Mouse (Mus musculus) hindlimb bud, embryonic 11.5 days (tissue): ENCODE data around the gene Gm8020.
"Not testable (repeated sequence)": the region's sequence is repeated elsewhere in the genome, so short reads cannot be mapped to it uniquely, and the experiment has no call there.

ENCODE experiments used
- DNase-seq: peaks from one replicate; pipeline ENCODE4 v3.0.0-alpha.2; 2012; ENCODE audit warnings: low read depth, low spot score; ENCODE audit errors: extremely low spot score

Gm8020 gene

DNA sequence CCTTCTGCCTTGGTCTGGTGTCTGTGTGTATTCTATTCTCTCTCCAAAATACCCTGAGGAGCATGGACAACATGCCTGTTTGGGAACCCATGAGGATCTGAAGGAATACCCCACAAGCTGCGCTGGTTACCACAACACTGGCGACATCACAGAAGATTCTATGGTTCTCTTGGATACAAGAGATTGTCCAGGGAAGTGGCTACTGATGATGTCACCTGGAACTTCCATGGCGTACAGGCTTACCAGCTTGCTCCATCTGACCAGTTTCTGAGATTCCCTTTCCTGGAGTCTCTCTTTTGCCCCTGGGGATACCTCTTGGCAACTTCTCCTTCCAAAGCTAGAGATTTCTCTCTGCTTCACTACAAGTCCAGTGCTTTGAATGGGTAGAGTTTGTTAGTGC lies at the start of gene Gm8020:
Gene Gm8020, minus strand, starts transcription at position 101 of the 400 bp plus-strand sequence.
- DNase-seq = not testable (repeated sequence)

DNA sequence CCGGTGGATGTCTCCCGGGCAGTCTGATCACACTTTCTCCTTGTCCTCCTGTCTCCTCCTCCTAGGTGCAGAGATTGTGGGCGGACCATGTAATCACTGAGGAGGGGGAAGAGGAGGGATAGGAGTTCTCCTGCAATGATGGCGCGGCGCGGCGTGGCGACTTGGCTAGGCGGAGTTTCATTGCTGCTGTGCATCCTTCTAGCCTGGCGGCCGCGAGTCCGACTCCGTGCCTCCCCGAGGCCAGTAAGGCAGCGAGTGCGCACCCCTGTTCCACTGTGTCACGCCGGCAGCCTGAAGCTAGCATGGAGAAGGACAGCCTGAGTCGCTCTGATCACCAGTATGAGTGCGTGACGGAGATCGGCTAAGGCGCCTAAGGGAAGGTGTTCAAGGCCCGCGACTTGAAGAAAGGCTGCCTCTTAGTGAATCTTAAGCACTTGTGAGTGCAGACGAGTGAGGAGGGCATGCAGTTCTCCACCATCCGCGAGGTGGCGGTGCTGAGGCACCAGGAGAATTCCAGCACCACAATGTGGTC lies 41.1 kb upstream of the Gm8020 start:
- DNase-seq = not testable (repeated sequence)

DNA sequence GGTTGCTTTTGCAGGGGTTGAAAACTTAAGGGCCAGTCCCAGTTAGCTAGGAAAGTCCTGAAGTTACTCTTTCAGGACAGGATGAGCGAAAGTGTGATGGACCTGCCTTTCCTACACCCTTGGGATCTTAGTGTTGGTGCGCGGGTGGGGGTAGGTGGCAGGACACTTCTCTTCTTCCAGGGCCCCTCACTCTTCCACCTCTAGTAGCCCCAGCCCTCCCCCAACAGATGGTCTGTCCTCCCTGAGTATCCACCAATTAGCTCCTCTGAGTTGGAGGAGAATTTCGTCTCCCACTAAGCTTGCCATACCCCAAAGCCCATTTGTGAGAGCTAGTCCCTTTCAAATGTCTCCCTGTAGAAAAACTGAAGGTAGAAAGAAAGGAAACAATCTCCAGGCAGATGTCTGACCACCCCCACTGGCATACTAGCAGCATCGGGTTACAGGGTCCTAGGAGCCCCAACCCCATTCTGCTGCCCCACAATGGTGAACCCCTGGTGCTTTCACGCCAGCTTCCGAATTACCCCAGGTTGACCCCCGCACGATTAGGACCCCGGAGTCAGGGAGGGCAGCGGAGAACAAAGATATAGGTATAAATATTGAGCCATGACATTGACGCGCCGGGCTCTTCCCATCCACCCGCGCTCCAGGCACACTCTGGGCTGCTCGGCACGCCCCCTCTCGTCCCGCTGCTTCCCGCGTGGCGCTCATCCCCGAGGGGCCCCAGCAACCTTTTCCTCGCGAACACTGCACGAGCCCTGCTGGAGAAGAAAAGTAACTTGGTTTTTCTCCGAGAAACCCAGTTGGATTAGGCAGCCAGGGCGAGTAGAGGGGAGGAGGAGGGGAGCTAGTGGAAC lies 40.4 kb upstream of the Gm8020 start:
- not testable (repeated sequence) for DNase-seq

DNA sequence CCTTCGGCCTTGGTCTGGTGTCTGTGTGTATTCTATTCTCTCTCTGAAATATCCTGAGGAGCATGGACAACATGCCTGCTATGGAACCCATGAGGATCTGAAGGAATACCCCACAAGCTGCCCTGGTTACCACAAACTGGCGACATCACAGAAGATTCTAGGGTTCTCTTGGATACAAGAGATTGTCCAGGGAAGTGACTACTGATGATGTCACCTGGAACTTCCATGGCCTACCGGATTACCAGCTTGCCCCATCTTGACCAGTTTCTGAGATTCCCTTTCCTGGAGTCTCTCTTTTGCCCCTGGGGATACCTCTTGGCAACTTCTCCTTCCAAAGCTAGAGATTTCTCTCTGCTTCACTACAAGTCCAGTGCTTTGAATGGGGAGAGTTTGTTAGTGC lies 22.0 kb upstream of the Gm8020 start, which contains the start of gene Gm8024:
Gene Gm8024, minus strand, starts transcription at position 101 of the 400 bp plus-strand sequence.
- not testable (repeated sequence) for DNase-seq

DNA sequence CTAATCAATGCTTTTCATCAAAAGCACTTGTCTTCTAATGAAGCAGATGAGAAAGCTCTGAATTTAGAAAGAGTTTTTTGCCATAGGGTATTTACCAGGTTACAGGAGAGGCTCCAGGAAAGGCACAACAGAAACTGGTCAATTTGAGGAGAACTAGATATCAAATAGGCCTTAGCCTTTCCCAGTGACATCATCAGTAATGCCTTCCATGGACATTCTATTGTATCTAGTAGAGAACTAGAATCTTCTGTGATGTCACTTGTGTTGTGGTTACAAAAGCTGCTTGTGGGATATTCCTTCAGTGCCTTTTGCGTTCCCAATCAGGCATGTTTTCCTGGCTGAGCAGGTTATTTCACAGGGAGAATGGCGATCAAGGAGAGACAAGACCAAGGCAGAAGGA lies 38.6 kb downstream of the Gm8020 start, which contains the start of gene Gm8011:
Gene Gm8011, plus strand, starts transcription at position 301 of the 400 bp plus-strand sequence.
- DNase-seq = not testable (repeated sequence)
